Mouse (Mus musculus): ENCODE measurements around the gene Rufy2.

Rufy2 gene

GRCm38 (mm10) chr10:62980039-62980954 lies at the start of gene Rufy2:
TSS of gene Rufy2 (plus strand) at chr10:62980223.
- peak; percentile 58 to 84 for DNase-seq (ENCODE audit: low spot score in 2 of 2)

- DNase-seq (ENCODE audit: low spot score in 2 of 2) = no peak
Measured at GRCm38 (mm10) chr10:62932381-62932780, 47.6 kb upstream of the Rufy2 start.

GRCm38 (mm10) chr10:62944975-62945580 lies 34.9 kb upstream of the Rufy2 start:
- DNase-seq (ENCODE audit: low spot score in 2 of 2) = no peak

- peak; percentile 26 to 66 for DNase-seq (ENCODE audit: low spot score in 2 of 2)
Measured at GRCm38 (mm10) chr10:62946738-62947471, 33.1 kb upstream of the Rufy2 start, which contains the start of gene Dna2. TSS of gene Dna2 (plus strand) at chr10:62947026.

GRCm38 (mm10) chr10:62948551-62948950 lies 31.5 kb upstream of the Rufy2 start:
- no peak for DNase-seq (ENCODE audit: low spot score in 2 of 2)

- DNase-seq (ENCODE audit: low spot score in 2 of 2) = no peak
Measured at GRCm38 (mm10) chr10:62963956-62964355, 16.1 kb upstream of the Rufy2 start.

GRCm38 (mm10) chr10:62965796-62966195 lies 14.2 kb upstream of the Rufy2 start:
- no peak for DNase-seq (ENCODE audit: low spot score in 2 of 2)

GRCm38 (mm10) chr10:62966291-62966690 lies 13.7 kb upstream of the Rufy2 start:
- DNase-seq (ENCODE audit: low spot score in 2 of 2) = no peak

- peak in 1 of 2 experiments; percentile 13 for DNase-seq (ENCODE audit: low spot score in 2 of 2)
Measured at GRCm38 (mm10) chr10:62971821-62972220, 8.2 kb upstream of the Rufy2 start.

- DNase-seq (ENCODE audit: low spot score in 2 of 2) = no peak
Measured at GRCm38 (mm10) chr10:62979667-62980038, 370 bp upstream of the Rufy2 start.

GRCm38 (mm10) chr10:62984072-62984471 lies 4.0 kb downstream of the Rufy2 start:
- DNase-seq (ENCODE audit: low spot score in 2 of 2) = no peak

- no peak for DNase-seq (ENCODE audit: low spot score in 2 of 2)
Measured at GRCm38 (mm10) chr10:62984495-62984894, 4.5 kb downstream of the Rufy2 start.

GRCm38 (mm10) chr10:62987341-62987740 lies 7.3 kb downstream of the Rufy2 start:
- no peak for DNase-seq (ENCODE audit: low spot score in 2 of 2)

GRCm38 (mm10) chr10:62990636-62991035 lies 10.6 kb downstream of the Rufy2 start:
- DNase-seq (ENCODE audit: low spot score in 2 of 2) = no peak

- no peak for DNase-seq (ENCODE audit: low spot score in 2 of 2)
Measured at GRCm38 (mm10) chr10:62993991-62994390, 14.0 kb downstream of the Rufy2 start.

GRCm38 (mm10) chr10:63000584-63000983 lies 20.6 kb downstream of the Rufy2 start:
- DNase-seq (ENCODE audit: low spot score in 2 of 2) = no peak

GRCm38 (mm10) chr10:63003252-63003651 lies 23.2 kb downstream of the Rufy2 start:
- DNase-seq (ENCODE audit: low spot score in 2 of 2) = no peak

- no peak for DNase-seq (ENCODE audit: low spot score in 2 of 2)
Measured at GRCm38 (mm10) chr10:63004556-63004955, 24.5 kb downstream of the Rufy2 start.

- DNase-seq (ENCODE audit: low spot score in 2 of 2) = no peak
Measured at GRCm38 (mm10) chr10:63008193-63008592, 28.2 kb downstream of the Rufy2 start.

- DNase-seq (ENCODE audit: low spot score in 2 of 2) = no peak
Measured at GRCm38 (mm10) chr10:63010268-63010667, 30.2 kb downstream of the Rufy2 start.

GRCm38 (mm10) chr10:63011556-63011955 lies 31.5 kb downstream of the Rufy2 start:
- no peak for DNase-seq (ENCODE audit: low spot score in 2 of 2)

GRCm38 (mm10) chr10:63013476-63013875 lies 33.5 kb downstream of the Rufy2 start:
- DNase-seq (ENCODE audit: low spot score in 2 of 2) = no peak

All from left cerebral cortex, adult 9 months (tissue).